Mouse (Mus musculus): ENCODE measurements around the gene Mov10.

The Mov10 gene

GRCm38 (mm10) chr3:104805539-104805938 lies 12.8 kb downstream of the Mov10 start:
- no peak for ATAC-seq (ENCODE audit: low TSS enrichment)

- no peak for ATAC-seq (ENCODE audit: low TSS enrichment)
Measured at GRCm38 (mm10) chr3:104804312-104804711, 14.1 kb downstream of the Mov10 start.

- no peak for ATAC-seq (ENCODE audit: low TSS enrichment)
Measured at GRCm38 (mm10) chr3:104801481-104801880, 16.9 kb downstream of the Mov10 start.

GRCm38 (mm10) chr3:104800681-104801080 lies 17.7 kb downstream of the Mov10 start:
- ATAC-seq (ENCODE audit: low TSS enrichment) = no peak

GRCm38 (mm10) chr3:104796430-104797082 lies 21.8 kb downstream of the Mov10 start:
- no peak for ATAC-seq (ENCODE audit: low TSS enrichment)

GRCm38 (mm10) chr3:104795661-104796340 lies 22.6 kb downstream of the Mov10 start:
- ATAC-seq (ENCODE audit: low TSS enrichment) = no peak

GRCm38 (mm10) chr3:104794953-104795470 lies 23.4 kb downstream of the Mov10 start:
- ATAC-seq (ENCODE audit: low TSS enrichment) = no peak

- ATAC-seq (ENCODE audit: low TSS enrichment) = no peak
Measured at GRCm38 (mm10) chr3:104793871-104794828, 24.2 kb downstream of the Mov10 start.

- ATAC-seq (ENCODE audit: low TSS enrichment) = no peak
Measured at GRCm38 (mm10) chr3:104792360-104793270, 25.7 kb downstream of the Mov10 start.

GRCm38 (mm10) chr3:104791671-104792070 lies 26.7 kb downstream of the Mov10 start:
- ATAC-seq (ENCODE audit: low TSS enrichment) = no peak

- ATAC-seq (ENCODE audit: low TSS enrichment) = no peak
Measured at GRCm38 (mm10) chr3:104791017-104791416, 27.3 kb downstream of the Mov10 start.

- peak; percentile 58 for ATAC-seq (ENCODE audit: low TSS enrichment)
Measured at GRCm38 (mm10) chr3:104790401-104790937, 27.9 kb downstream of the Mov10 start.

- ATAC-seq (ENCODE audit: low TSS enrichment) = peak; percentile 11; the same call in 1 of the 2 replicates
Measured at GRCm38 (mm10) chr3:104789822-104790221, 28.5 kb downstream of the Mov10 start.

GRCm38 (mm10) chr3:104789312-104789605 lies 29.1 kb downstream of the Mov10 start:
- no peak for ATAC-seq (ENCODE audit: low TSS enrichment)

GRCm38 (mm10) chr3:104788561-104789311 lies 29.6 kb downstream of the Mov10 start:
- 0 out of 2 replicates have a peak, but pooled peaks have one; percentile 11 for ATAC-seq (ENCODE audit: low TSS enrichment)

GRCm38 (mm10) chr3:104788075-104788474 lies 30.3 kb downstream of the Mov10 start, which contains the start of gene Rhoc:
TSS of gene Rhoc (plus strand) at chr3:104788375.
- no peak for ATAC-seq (ENCODE audit: low TSS enrichment)

- ATAC-seq (ENCODE audit: low TSS enrichment) = no peak
Measured at GRCm38 (mm10) chr3:104785284-104785683, 33.1 kb downstream of the Mov10 start.

- no peak for ATAC-seq (ENCODE audit: low TSS enrichment)
Measured at GRCm38 (mm10) chr3:104783971-104784500, 34.3 kb downstream of the Mov10 start.

GRCm38 (mm10) chr3:104782061-104782681 lies 36.2 kb downstream of the Mov10 start:
- no peak for ATAC-seq (ENCODE audit: low TSS enrichment)
